Comparison of ENCODE assay signal across 10 mouse cellular contexts in the genomic region with DNA sequence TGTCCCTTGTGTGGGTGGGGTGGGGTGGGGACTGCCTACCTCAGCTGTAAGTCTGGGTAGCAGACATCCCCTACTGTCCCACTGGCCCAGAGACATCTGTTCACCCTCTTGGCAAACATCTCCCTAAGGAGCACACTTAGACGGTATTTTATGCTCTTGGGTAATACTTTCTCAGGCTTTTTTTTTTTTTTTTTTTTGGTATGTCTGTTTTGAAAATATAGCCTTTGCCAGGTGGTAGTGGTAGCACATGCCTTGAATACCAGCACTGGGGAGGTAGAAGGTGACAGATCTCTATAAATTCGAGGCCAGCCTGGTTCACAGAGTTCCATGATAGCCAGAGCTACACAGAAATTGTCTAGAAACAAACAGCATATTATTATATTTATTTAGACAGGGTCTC. TPM values are rescaled to one million over a fixed set of nuclear protein-coding genes. Genes with fewer than 3 reads are reported as not detected.
DNase-seq lines count a peak whose midpoint lies in the region; ATAC-seq and TF ChIP-seq lines count a peak whose summit lies in the region.
"Had no signal": no experiment of that assay in that cellular context is flagged by ENCODE, and none has a peak within 500 bp of the region (broad histone marks: within the 10 kb centered on the region; RNA-seq: fewer than 3 reads in every experiment).

No protein-coding gene starts in this region.

- H3K9me3 ChIP-seq in MEL (replicated peaks; ENCODE audit: insufficient read depth, low read length): no peaks in the 10 kb centered on the region
- H3K9me3 ChIP-seq in limb, embryonic 14.5 days (ENCODE audit: control insufficient read depth, low read length): no peaks in the 10 kb centered on the region

- no peak for TF ChIP-seq RAD21 in MEL (IDR thresholded peaks at IDR 0.05; ENCODE audit: low read depth, low read length)

- H3K36me3 ChIP-seq in MEL (ENCODE audit: control insufficient read depth in 1 of 2, insufficient read depth in 2 of 2, low read length in 2 of 2): peaks cover 17 to 65% of the 10 kb centered on the region in 2 experiments
- peaks cover 49% of the 10 kb centered on the region for H3K36me3 ChIP-seq in limb, embryonic 14.5 days (ENCODE audit: control insufficient read depth, insufficient read depth, low read length)

- no peak for DNase-seq in gastrocnemius, adult 2 months
- DNase-seq in gastrocnemius, postnatal 25 days: no peak
- DNase-seq in left cerebral cortex, adult 2 months (ENCODE audit: extremely low spot score in 1 of 2, low spot score in 2 of 2): no peak
- no peak for DNase-seq in left cerebral cortex, postnatal 25 days (ENCODE audit: low spot score in 2 of 2)
- DNase-seq in MEL (ENCODE audit: low read depth, low spot score): peak; percentile 49
- no peak for DNase-seq in limb, embryonic 14.5 days (ENCODE audit: low spot score)
- DNase-seq in retina, embryonic 14.5 days (ENCODE audit: low spot score): no peak
- DNase-seq in spleen, adult 18-20 months: no peak
- DNase-seq: thymus, postnatal 14 days had no signal

- H3K9ac ChIP-seq in MEL (ENCODE audit: control insufficient read depth, low read depth, low read length, poor library complexity, severe bottlenecking): 0 out of 2 replicates have a peak overlapping the region, but pooled peaks have one; percentile 1
- no peak overlapping the region for H3K9ac ChIP-seq in limb, embryonic 14.5 days (ENCODE audit: low read depth, low read length, severe bottlenecking)

- no peak overlapping the region for H3K4me3 ChIP-seq in gastrocnemius, adult 2 months
- no peak overlapping the region for H3K4me3 ChIP-seq in left cerebral cortex, adult 2 months
- no peak overlapping the region for H3K4me3 ChIP-seq in MEL (ENCODE audit: control insufficient read depth in 1 of 2, insufficient read depth in 1 of 2, low read depth in 2 of 2, low read length in 2 of 2)
- H3K4me3 ChIP-seq in limb, embryonic 14.5 days (replicated peaks; ENCODE audit: low read length): no peak overlapping the region

- intact Hi-C loops in gastrocnemius, adult 2 months (cut with DNase I): loop anchor here (1.0 kb wide), 1 partner anchor 12 kb away; no protein-coding TSS in a partner anchor
- intact Hi-C loops in left cerebral cortex, adult 2 months (cut with DNase I): loop anchor here (2.0 kb wide), 2 partner anchors 43 to 79 kb away; no protein-coding TSS in a partner anchor
- intact Hi-C loops in left cerebral cortex, postnatal 25 days (cut with DNase I): loop anchor here (2.0 kb wide), 1 partner anchor 13 kb away; no protein-coding TSS in a partner anchor

- H3K27me3 ChIP-seq in MEL (ENCODE audit: control insufficient read depth in 1 of 2, insufficient read depth in 2 of 2, low read length in 2 of 2): no peaks in the 10 kb centered on the region
- H3K27me3 ChIP-seq in limb, embryonic 14.5 days (ENCODE audit: control insufficient read depth, insufficient read depth, low read length): no peaks in the 10 kb centered on the region

- H3K27ac ChIP-seq in gastrocnemius, adult 2 months: peak overlapping the region; percentile 96
- peak overlapping the region; percentile 88 for H3K27ac ChIP-seq in left cerebral cortex, adult 2 months
- peak overlapping the region; percentile 79 for H3K27ac ChIP-seq in MEL (ENCODE audit: control insufficient read depth, low read depth, low read length)
- H3K27ac ChIP-seq in limb, embryonic 14.5 days (replicated peaks; ENCODE audit: low read depth, low read length): peak overlapping the region; percentile 89

- TF ChIP-seq POLR2A in MEL (IDR thresholded peaks at IDR 0.05; ENCODE audit: control insufficient read depth in 1 of 2, insufficient read depth in 1 of 2, low read depth in 1 of 2, low read length in 2 of 2, poor library complexity in 1 of 2): no peak
- no peak for TF ChIP-seq POLR2A in limb, embryonic 14.5 days (IDR thresholded peaks at IDR 0.05; ENCODE audit: borderline replicate concordance, extremely low read depth, insufficient read depth, insufficient read length)

- no peak for TF ChIP-seq CTCF in gastrocnemius, adult 2 months (IDR thresholded peaks at IDR 0.05)
- no peak for TF ChIP-seq CTCF in left cerebral cortex, adult 2 months (IDR thresholded peaks at IDR 0.05)
- TF ChIP-seq CTCF in MEL (IDR thresholded peaks at IDR 0.05 in 2 of 3, conservative IDR thresholded peaks at IDR 0.05 in 1 of 3; ENCODE audit: control insufficient read depth in 1 of 3, insufficient read depth in 1 of 3, low read depth in 2 of 3, low read length in 3 of 3, poor library complexity in 1 of 3, severe bottlenecking in 1 of 3): no peak

- no peak for ATAC-seq in limb, embryonic 14.5 days (ENCODE audit: low FRiP score, low read depth)
- ATAC-seq: CD4-positive, CD25-positive, alpha-beta regulatory T cell, adult 4 months had no signal

- no peak for TF ChIP-seq EP300 in MEL (IDR thresholded peaks at IDR 0.05; ENCODE audit: low read depth in 1 of 2, low read length in 2 of 2)

- 24% methylated on average over 2 of the region's 2 CpGs for WGBS in limb, embryonic 14.5 days

- peaks cover 10 to 56% of the 10 kb centered on the region in 2 experiments for H3K4me1 ChIP-seq in MEL (ENCODE audit: control insufficient read depth in 1 of 2, insufficient read depth in 2 of 2, low read length in 2 of 2)
- no peaks in the 10 kb centered on the region for H3K4me1 ChIP-seq in limb, embryonic 14.5 days (ENCODE audit: control insufficient read depth, insufficient read depth, low read length)

- H3K4me2 ChIP-seq in limb, embryonic 14.5 days (replicated peaks; ENCODE audit: low read depth, low read length, severe bottlenecking): no peak overlapping the region

- H3K79me2 ChIP-seq in MEL (ENCODE audit: control insufficient read depth, insufficient read depth, low read length, poor library complexity): peaks cover 4% of the 10 kb centered on the region

TF ChIP-seq in MEL, 35 proteins besides CTCF, POLR2A, EP300 and RAD21:
- TF ChIP-seq TBP (IDR thresholded peaks at IDR 0.05; ENCODE audit: low read depth, low read length) (no peak), ZNF384 (IDR thresholded peaks at IDR 0.05; ENCODE audit: low read depth, low read length) (0 out of 2 replicates have a peak, but pooled peaks have one; percentile 50)

RNA-seq across cellular contexts. Expression of a gene that starts 1.1 kb away (rescaled TPM):
- 100 to 1,000 TPM; 173 to 338 TPM for total RNA-seq in gastrocnemius, adult 2 months (2021)
- total RNA-seq in gastrocnemius, postnatal 25 days (2021): 100 to 1,000 TPM; 185 to 241 TPM
- total RNA-seq in left cerebral cortex, adult 2 months (2021): 10 to 100 TPM; 46.3 to 49.8 TPM
- total RNA-seq in left cerebral cortex, postnatal 25 days (2021): 10 to 100 TPM; 41.5 to 46.6 TPM
- 82.8 and 99.5 TPM in 2 replicates for total RNA-seq in MEL (2012; rRNA removed)
- polyA plus RNA-seq in MEL (2012; ENCODE audit: insufficient read depth in 1 of 2, insufficient read length in 2 of 2, low read depth in 1 of 2, low replicate concordance in 2 of 2, missing spikeins in 1 of 2): 10 to 100 TPM in 1 of 2 experiments, not detected in 1; 74.7 TPM
- 165 and 172 TPM in 2 replicates for polyA plus RNA-seq in limb, embryonic 14.5 days (2012; rRNA removed)
- 176 and 200 TPM in 2 replicates for polyA plus RNA-seq in limb, embryonic 14.5 days (2014; fragmentation: Nextera tagmentation; extraction: Ambion mirVana)

RNA-seq across cellular contexts. Expression of a gene that starts 9.7 kb away (rescaled TPM):
- 1 to 10 TPM; 2.6 to 7.3 TPM for total RNA-seq in gastrocnemius, adult 2 months (2021)
- 1 to 10 TPM; 3.2 to 5.4 TPM for total RNA-seq in gastrocnemius, postnatal 25 days (2021)
- total RNA-seq in left cerebral cortex, adult 2 months (2021): 1 to 10 TPM; 2.6 to 2.9 TPM
- total RNA-seq in left cerebral cortex, postnatal 25 days (2021): 1 to 10 TPM; 2.2 to 2.7 TPM
- total RNA-seq in MEL (2012; rRNA removed): 1.5 and 2.1 TPM in 2 replicates
- 1 to 10 TPM in 1 of 2 experiments, not detected in 1; 5.1 TPM for polyA plus RNA-seq in MEL (2012; ENCODE audit: insufficient read depth in 1 of 2, insufficient read length in 2 of 2, low read depth in 1 of 2, low replicate concordance in 2 of 2, missing spikeins in 1 of 2)
- 17.9 and 18.0 TPM in 2 replicates for polyA plus RNA-seq in limb, embryonic 14.5 days (2012; rRNA removed)
- polyA plus RNA-seq in limb, embryonic 14.5 days (2014; fragmentation: Nextera tagmentation; extraction: Ambion mirVana): 5.9 and 7.0 TPM in 2 replicates

RNA-seq across cellular contexts. Expression of a gene that starts 15.6 kb away (rescaled TPM):
- total RNA-seq in gastrocnemius, adult 2 months (2021): 100 to 1,000 TPM; 131 to 143 TPM
- total RNA-seq in gastrocnemius, postnatal 25 days (2021): 100 to 1,000 TPM; 118 to 120 TPM
- total RNA-seq in left cerebral cortex, adult 2 months (2021): 100 to 1,000 TPM; 434 to 438 TPM
- total RNA-seq in left cerebral cortex, postnatal 25 days (2021): 100 to 1,000 TPM; 375 to 411 TPM
- 246 and 303 TPM in 2 replicates for total RNA-seq in MEL (2012; rRNA removed)
- 1,000 to 10,000 TPM in 1 of 2 experiments, 100 to 1,000 TPM in 1; 684 to 1,095 TPM for polyA plus RNA-seq in MEL (2012; ENCODE audit: insufficient read depth in 1 of 2, insufficient read length in 2 of 2, low read depth in 1 of 2, low replicate concordance in 2 of 2, missing spikeins in 1 of 2)
- polyA plus RNA-seq in limb, embryonic 14.5 days (2012; rRNA removed): 525 and 571 TPM in 2 replicates
- polyA plus RNA-seq in limb, embryonic 14.5 days (2014; fragmentation: Nextera tagmentation; extraction: Ambion mirVana): 208 and 225 TPM in 2 replicates

RNA-seq across cellular contexts. Expression of a gene that starts 35.2 kb away (rescaled TPM):
- total RNA-seq in gastrocnemius, adult 2 months (2021): under 1 TPM; 0.71 to 0.89 TPM
- under 1 TPM; 0.51 to 0.78 TPM for total RNA-seq in gastrocnemius, postnatal 25 days (2021)
- 1 to 10 TPM; 2.7 to 3.1 TPM for total RNA-seq in left cerebral cortex, adult 2 months (2021)
- total RNA-seq in left cerebral cortex, postnatal 25 days (2021): 1 to 10 TPM; 2.4 to 2.9 TPM
- total RNA-seq in MEL (2012; rRNA removed): 32.9 and 39.9 TPM in 2 replicates
- polyA plus RNA-seq in MEL (2012; ENCODE audit: insufficient read depth in 1 of 2, insufficient read length in 2 of 2, low read depth in 1 of 2, low replicate concordance in 2 of 2, missing spikeins in 1 of 2): 10 to 100 TPM in 1 of 2 experiments, not detected in 1; 63.9 TPM
- polyA plus RNA-seq in limb, embryonic 14.5 days (2012; rRNA removed): 2.3 and 2.5 TPM in 2 replicates
- polyA plus RNA-seq in limb, embryonic 14.5 days (2014; fragmentation: Nextera tagmentation; extraction: Ambion mirVana): 2.6 and 2.8 TPM in 2 replicates

RNA-seq across cellular contexts. Expression of a gene that starts 39.7 kb away (rescaled TPM):
- not detected for total RNA-seq in gastrocnemius, adult 2 months (2021)
- not detected for total RNA-seq in gastrocnemius, postnatal 25 days (2021)
- total RNA-seq in left cerebral cortex, adult 2 months (2021): under 1 TPM in 1 of 2 experiments, not detected in 1; 0.49 TPM
- total RNA-seq in left cerebral cortex, postnatal 25 days (2021): under 1 TPM in 1 of 2 experiments, not detected in 1; 0.50 TPM
- 27.7 and 37.8 TPM in 2 replicates for total RNA-seq in MEL (2012; rRNA removed)
- 100 to 1,000 TPM in 1 of 2 experiments, not detected in 1; 138 TPM for polyA plus RNA-seq in MEL (2012; ENCODE audit: insufficient read depth in 1 of 2, insufficient read length in 2 of 2, low read depth in 1 of 2, low replicate concordance in 2 of 2, missing spikeins in 1 of 2)
- 198 and 208 TPM in 2 replicates for polyA plus RNA-seq in limb, embryonic 14.5 days (2012; rRNA removed)
- polyA plus RNA-seq in limb, embryonic 14.5 days (2014; fragmentation: Nextera tagmentation; extraction: Ambion mirVana): 37.9 and 48.4 TPM in 2 replicates
